Mouse (Mus musculus): ENCODE measurements around the gene Gm884.
"Not testable (repeated sequence)": the region's sequence is repeated elsewhere in the genome, so short reads cannot be mapped to it uniquely, and the experiment has no call there.

The Gm884 gene

GRCm38 (mm10) chr11:103635481-103635880 lies 14.5 kb upstream of the Gm884 start:
- no peak for DNase-seq (ENCODE audit: low read depth, low spot score)

DNA sequence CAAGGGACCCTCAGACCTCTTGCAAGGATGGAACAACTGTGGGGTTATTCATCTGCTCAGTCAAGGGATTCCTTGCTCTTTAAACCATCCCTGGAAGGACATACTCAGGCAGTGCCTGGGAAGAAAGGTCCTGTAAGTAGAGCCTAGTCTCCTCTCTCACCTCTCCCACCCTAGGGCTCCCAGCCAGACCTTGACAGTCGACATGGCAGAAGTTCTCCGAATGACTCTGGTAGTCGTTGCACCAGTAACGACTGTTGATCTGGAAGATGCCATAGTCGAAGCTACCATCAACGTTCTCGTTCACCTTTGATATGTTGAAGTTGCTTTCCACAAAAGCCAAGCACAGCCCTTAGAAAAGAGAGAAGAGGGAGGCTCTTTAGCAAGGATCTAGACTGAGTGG lies 13.9 kb upstream of the Gm884 start:
- DNase-seq (ENCODE audit: low read depth, low spot score) = no peak

- no peak for DNase-seq (ENCODE audit: low read depth, low spot score)
Measured at GRCm38 (mm10) chr11:103627453-103627852, 6.5 kb upstream of the Gm884 start.

- no peak for DNase-seq (ENCODE audit: low read depth, low spot score)
Measured at GRCm38 (mm10) chr11:103610772-103611171, 10.2 kb downstream of the Gm884 start.

- DNase-seq (ENCODE audit: low read depth, low spot score) = no peak
Measured at GRCm38 (mm10) chr11:103606611-103607010, 14.3 kb downstream of the Gm884 start.

- no peak for DNase-seq (ENCODE audit: low read depth, low spot score)
Measured at GRCm38 (mm10) chr11:103578339-103578738, 42.6 kb downstream of the Gm884 start.

DNA sequence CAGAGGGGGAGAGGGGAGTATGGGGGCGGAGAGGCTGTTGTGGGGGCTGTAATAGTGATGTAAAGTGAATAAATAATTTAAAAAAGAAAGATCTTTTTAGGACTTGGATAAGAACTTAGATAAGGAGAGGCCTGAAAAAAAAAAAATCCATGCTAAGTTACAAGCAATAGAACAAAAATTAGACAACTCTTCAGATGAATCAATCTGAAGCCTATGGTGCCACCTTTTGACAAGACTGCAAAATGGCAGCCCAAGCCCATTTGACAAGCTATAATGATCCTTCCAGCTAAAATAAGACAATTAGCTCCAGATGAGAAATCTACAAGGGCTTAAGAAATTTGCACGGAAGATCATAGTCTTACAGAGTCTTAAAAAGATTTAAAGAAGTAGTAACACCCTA lies 64.9 kb downstream of the Gm884 start:
- no peak for DNase-seq (ENCODE audit: low read depth, low spot score)

DNA sequence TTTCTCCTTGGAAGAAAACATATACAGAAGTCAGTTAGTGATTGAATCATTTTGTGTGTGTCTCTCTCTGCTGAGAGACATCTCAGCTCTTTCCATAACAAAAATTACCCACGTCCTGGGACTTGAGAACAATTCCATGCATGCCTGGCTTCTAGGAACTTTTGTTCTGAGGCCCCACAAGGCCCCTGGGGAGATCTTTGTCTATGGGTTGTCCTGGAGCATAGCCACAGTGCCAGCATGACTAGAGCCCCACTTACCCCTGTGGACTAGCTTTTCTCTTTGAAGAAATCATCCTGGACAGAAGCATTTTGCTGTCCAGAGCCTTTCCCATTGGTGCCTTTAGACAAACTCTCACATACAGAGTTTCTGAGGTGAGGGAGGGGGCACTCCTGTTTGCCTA lies 86.0 kb downstream of the Gm884 start:
- not testable (repeated sequence) for DNase-seq (ENCODE audit: low read depth, low spot score)

GRCm38 (mm10) chr11:103512111-103512510 lies 108.8 kb downstream of the Gm884 start:
- DNase-seq (ENCODE audit: low read depth, low spot score) = no peak

DNA sequence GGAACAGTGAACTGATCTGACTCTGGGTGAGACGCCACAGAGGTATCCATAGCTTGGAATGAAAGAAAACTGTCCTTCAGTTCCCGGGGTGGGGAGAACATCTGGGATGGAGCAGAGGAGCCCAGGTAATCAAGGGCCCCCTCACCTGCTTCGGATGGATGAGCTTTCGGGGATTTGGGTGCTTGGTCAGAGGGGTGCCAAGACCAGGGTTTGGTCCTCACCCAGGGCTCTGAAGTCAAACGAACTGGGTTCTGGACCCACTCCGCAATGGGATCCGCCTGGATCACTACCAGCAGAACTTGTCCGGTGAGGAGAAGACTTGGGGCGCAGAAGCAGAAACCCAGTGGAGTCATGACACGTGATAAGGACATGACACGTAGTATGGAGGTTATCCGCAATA lies 116.4 kb downstream of the Gm884 start, which contains the start of gene Lrrc37a:
Gene Lrrc37a (minus strand): TSS at position 101 of the 400 bp plus-strand sequence.
- DNase-seq (ENCODE audit: low read depth, low spot score) = no peak
